Mouse (Mus musculus): ENCODE measurements around the gene Cpsf4l. TPM values are rescaled to one million over a fixed set of nuclear protein-coding genes. Genes with fewer than 3 reads are reported as not detected.
A peak's percentile ranks its signal among the peaks of the same experiment; 100 is the strongest.

Cpsf4l gene
- total RNA-seq (2021) = not detected
- long read RNA-seq, experiment 1 = 0 reads
- long read RNA-seq, experiment 2 = 0 reads

- DNase-seq (ENCODE audit: low spot score in 2 of 2) = no peak
Measured at GRCm38 (mm10) chr11:113709731-113710256, at the start of gene Cpsf4l. TSS of gene Cpsf4l (minus strand) at chr11:113710017.

- no peak for DNase-seq (ENCODE audit: low spot score in 2 of 2)
Measured at GRCm38 (mm10) chr11:113758851-113759250, 49.0 kb upstream of the Cpsf4l start.

- no peak for DNase-seq (ENCODE audit: low spot score in 2 of 2)
Measured at GRCm38 (mm10) chr11:113756578-113756977, 46.8 kb upstream of the Cpsf4l start.

GRCm38 (mm10) chr11:113755878-113756277, 46.1 kb upstream of the Cpsf4l start:
- no peak for DNase-seq (ENCODE audit: low spot score in 2 of 2)

- no peak for DNase-seq (ENCODE audit: low spot score in 2 of 2)
Measured at GRCm38 (mm10) chr11:113754845-113755244, 45.0 kb upstream of the Cpsf4l start.

GRCm38 (mm10) chr11:113752685-113753430, 43.0 kb upstream of the Cpsf4l start:
- DNase-seq (ENCODE audit: low spot score in 2 of 2) = no peak

- DNase-seq (ENCODE audit: low spot score in 2 of 2) = no peak
Measured at GRCm38 (mm10) chr11:113752158-113752661, 42.4 kb upstream of the Cpsf4l start.

- DNase-seq (ENCODE audit: low spot score in 2 of 2) = peak; percentile 62 to 86
Measured at GRCm38 (mm10) chr11:113751484-113752084, 41.8 kb upstream of the Cpsf4l start, which contains the start of gene Cdc42ep4. TSS of gene Cdc42ep4 (minus strand) at chr11:113751881.

- peak; percentile 54 to 74 for DNase-seq (ENCODE audit: low spot score in 2 of 2)
Measured at GRCm38 (mm10) chr11:113750571-113751483, 41.0 kb upstream of the Cpsf4l start.

GRCm38 (mm10) chr11:113749749-113750351, 40.0 kb upstream of the Cpsf4l start:
- DNase-seq (ENCODE audit: low spot score in 2 of 2) = no peak

GRCm38 (mm10) chr11:113748797-113749521, 39.1 kb upstream of the Cpsf4l start:
- peak in 1 of 2 experiments; percentile 25 for DNase-seq (ENCODE audit: low spot score in 2 of 2)

- DNase-seq (ENCODE audit: low spot score in 2 of 2) = no peak
Measured at GRCm38 (mm10) chr11:113747725-113748380, 38.0 kb upstream of the Cpsf4l start.

GRCm38 (mm10) chr11:113747056-113747455, 37.2 kb upstream of the Cpsf4l start:
- DNase-seq (ENCODE audit: low spot score in 2 of 2) = peak in 1 of 2 experiments; percentile 39

GRCm38 (mm10) chr11:113745961-113746360, 36.1 kb upstream of the Cpsf4l start:
- DNase-seq (ENCODE audit: low spot score in 2 of 2) = no peak

GRCm38 (mm10) chr11:113742998-113743397, 33.2 kb upstream of the Cpsf4l start:
- no peak for DNase-seq (ENCODE audit: low spot score in 2 of 2)

GRCm38 (mm10) chr11:113740100-113740499, 30.3 kb upstream of the Cpsf4l start:
- no peak for DNase-seq (ENCODE audit: low spot score in 2 of 2)

GRCm38 (mm10) chr11:113739213-113739612, 29.4 kb upstream of the Cpsf4l start:
- DNase-seq (ENCODE audit: low spot score in 2 of 2) = no peak

GRCm38 (mm10) chr11:113737912-113738311, 28.1 kb upstream of the Cpsf4l start:
- no peak for DNase-seq (ENCODE audit: low spot score in 2 of 2)

- no peak for DNase-seq (ENCODE audit: low spot score in 2 of 2)
Measured at GRCm38 (mm10) chr11:113737553-113737854, 27.7 kb upstream of the Cpsf4l start.

Measured in gastrocnemius, postnatal 4 days (tissue).